Mouse (Mus musculus) adrenal gland (tissue): Measurements from ENCODE around the gene Gcnt7.

Experiments used
- intact Hi-C: fragments of 180-260 bp; cut with DNase I; formaldehyde crosslinking; loops from one replicate; pipeline ENCODE4 v1.15.1; 2025

Gene Gcnt7

GRCm38 (mm10) chr2:172407499-172407898 is 50.9 kb downstream of the Gcnt7 start:
- intact Hi-C loops = no loop called here

DNA sequence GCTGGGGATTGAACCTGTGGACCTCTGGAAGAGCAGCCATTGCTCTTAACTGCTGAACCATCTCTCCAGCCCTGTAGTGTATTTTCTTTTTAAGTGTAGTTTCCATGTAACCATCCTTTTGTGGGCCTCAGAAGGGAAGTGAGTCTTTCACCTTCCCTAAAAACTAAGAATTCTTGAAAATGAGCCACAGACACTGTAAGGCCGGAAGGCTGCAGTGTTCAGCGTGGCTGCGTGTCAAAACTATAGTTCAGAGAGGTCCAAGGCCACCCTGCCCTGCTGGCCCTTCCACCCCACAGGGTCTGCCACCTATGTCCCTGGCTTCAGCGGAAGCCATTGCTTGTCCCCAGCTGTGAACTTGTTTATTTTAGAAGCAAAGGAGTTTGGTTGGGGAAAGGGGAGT is 52.2 kb downstream of the Gcnt7 start:
- intact Hi-C loops = no loop called here

DNA sequence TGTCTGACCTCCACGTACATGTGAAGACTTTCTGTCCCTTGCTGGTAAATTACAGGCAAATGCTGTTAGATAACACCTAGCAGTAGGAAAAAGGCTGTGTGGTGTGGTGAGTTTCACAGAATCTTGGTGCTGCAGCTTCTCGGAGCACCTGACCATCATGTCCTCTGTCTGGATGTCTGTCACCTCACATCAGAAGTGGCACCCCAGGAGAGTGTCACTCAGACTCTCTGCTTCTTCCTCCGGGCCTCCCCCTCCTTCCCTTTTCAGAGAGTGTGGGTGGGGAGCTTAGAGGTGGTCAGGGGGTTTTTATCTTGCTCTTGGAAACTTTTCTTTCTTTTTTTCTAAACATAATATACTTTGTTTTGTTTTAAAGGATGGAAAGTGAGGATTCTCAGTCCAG is 53.4 kb downstream of the Gcnt7 start:
- intact Hi-C loops = no loop called here

DNA sequence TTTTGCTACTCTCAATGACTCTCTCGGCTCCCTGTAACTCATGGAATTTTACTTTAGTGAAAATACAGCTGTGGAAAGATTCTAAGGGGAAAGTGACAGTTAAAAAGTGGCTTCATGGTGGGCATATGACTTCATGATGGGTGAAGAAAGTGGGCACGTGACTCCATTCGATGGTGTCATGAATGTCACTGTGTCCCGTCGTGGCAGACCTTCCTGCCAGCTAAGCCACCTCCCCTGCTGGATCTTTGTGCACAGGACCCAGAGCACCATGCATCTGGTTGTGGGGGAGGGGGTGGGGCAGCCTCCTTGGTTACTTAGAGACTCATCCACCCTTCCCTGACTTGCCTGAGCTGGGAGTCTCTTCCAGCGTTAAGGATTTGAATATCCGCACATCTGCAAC is 54.2 kb downstream of the Gcnt7 start:
- intact Hi-C loops = no loop called here

DNA sequence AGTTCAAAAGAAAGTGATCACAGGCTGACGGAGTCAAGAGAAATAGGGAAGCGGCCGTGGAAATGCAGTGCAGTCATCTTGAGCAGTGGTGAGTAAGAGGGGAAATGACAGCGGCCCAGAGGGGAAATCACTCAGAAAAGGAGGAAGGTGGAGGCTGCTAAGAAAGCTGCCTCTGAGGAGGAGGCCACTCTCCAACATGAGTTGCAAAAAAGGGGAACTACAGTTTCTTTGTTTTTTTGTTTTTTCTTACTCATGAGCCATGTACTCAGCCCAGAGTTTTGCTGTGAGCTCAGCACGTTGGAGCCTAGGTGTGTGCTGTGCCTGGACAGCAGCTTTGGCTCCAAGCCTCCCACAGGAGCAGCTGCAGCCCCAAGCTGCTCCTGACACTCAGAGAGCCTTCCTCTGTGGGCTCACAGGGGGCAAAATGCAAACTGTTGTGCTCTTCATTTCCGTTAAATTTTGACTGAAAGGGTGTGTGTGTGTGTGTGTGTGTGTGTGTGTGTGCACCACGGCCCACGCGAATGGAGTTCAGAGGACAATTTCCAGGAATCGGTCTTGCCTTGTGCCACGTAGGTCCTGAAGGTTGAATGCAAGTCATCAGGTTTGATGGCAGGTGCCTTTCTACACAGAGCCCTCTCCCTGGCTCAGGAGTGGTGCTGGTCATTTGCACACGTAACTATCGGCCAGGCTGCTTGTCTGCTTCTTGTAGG is 57.1 kb downstream of the Gcnt7 start:
- intact Hi-C loops = no loop called here
